Mouse (Mus musculus): ENCODE measurements around the gene Ikzf3.

The Ikzf3 gene

DNA sequence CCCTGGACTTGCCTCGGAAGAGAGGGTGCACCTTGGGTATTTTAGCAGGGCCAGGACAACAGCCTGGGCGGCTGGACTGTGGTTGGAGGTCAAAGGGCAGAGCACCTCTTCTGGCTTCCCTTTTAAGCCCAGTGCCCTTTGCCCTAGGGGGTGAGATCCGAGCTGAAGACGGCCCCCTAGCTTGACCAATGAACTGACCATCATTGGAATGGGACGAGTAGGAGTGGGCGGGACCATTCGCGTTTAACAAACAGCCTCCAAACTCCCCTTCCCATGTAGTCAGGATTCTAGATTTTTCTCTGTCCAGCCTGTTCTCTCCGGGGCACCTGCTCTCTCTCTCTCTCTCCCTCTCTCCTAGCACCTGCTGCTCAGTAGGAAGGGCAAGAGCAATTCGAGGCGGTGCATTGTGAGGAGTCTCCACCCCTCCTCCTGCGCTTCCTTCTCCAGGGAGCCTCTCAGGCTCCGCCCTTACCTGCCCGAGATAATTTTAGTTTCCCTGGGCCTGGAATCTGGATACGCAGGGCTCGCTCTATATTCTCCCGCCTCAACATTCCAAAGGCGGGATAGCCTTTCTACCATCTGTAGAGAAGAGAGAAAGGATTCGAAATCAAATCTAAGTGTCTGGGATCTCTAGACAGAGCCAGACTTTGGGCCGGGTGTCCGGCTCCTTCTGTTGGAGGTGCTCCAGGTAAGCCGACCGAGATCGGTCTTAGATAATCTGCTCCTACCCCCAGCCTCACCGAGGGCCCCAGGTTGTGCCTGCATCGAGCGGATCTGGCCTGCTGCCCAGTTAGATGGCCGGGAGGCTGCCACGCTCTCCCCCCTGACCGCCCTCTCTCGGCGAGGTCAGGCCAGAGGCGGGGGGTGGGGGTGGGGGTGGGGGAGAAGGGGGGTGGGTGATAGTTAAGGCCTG, 99.0 kb downstream of the Ikzf3 start:
- peak; percentile 62 for DNase-seq (ENCODE audit: extremely low spot score)

DNA sequence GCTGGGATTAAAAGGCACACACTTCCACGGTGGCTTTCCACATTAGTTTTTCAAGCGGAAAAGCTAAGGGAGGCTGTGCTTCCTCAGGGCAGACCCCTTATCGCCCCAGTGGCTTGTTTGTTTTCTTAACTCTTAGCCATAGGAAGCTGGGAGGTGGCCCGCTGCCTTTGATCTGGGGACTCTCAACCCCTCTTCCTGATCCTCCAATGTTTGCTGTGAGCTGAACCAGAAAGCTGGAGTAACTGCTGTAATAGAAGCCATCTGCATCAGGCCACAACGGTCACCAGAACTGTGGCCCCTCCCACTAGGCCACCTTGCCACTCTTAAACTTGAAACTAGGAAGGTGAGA, 99.6 kb downstream of the Ikzf3 start, which contains the start of gene Grb7:
Gene Grb7 (plus strand): TSS at position 182 of the 349 bp plus-strand sequence.
- peak; percentile 59 for DNase-seq (ENCODE audit: extremely low spot score)

DNA sequence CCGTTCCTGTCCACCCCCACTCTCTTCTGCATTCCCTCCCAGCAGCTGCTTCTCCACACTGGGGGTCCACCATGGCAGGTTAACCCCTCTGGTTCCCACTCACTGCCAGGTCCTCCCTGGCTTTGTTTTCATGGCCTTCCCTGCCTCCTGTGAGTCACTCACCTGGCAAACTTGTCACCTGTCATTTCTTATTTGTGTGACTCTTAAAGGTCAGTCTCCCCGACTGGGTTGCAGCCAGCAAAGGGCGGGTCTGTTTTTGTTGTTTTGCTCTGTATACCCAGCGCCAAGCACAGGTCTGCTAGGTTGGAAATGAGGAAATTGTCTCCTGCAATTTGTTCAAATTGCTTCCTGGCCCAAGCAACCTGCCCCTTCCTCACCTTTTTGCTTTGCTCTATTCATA, 100.2 kb downstream of the Ikzf3 start:
- DNase-seq (ENCODE audit: extremely low spot score), result no peak

DNA sequence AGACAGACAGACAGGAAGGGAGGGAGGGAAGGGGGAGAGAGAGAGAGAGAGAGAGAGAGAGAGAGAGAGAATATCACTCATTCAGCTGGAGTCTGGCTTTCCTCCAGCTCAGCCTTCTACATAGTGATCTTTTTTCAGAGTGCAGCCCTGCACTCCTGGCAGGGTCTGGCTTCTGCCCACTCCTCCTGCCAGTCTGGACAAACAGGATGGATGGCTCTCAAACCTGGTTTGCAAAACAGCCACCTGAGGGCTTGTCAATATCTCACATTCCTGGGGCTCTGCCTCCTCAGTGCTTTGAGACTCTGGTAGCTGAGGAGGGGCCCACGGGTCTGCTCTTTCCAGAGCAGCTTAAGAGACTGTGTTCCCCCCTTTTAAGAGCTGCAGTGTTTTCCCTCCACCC, 100.6 kb downstream of the Ikzf3 start:
- DNase-seq (ENCODE audit: extremely low spot score), result no peak

DNA sequence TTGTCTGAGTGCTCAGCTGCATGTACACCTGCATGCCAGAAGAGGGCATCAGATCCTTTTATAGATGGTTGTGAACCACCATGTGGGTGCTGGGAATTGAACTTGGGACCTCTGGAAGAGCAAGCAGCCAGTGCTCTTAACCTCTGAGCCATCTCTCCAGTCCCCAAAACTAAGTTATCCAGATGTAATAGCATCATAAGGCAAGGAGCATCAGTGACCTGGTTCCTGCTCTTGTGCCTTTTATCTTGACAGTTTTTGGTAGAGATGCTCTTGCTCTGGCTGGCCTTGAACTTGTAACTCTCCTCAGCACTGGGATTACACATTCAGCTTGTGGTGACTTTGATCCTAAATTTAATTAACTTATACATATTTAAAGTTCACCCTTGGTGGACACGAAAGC, 102.1 kb downstream of the Ikzf3 start:
- no peak for DNase-seq (ENCODE audit: extremely low spot score)

DNA sequence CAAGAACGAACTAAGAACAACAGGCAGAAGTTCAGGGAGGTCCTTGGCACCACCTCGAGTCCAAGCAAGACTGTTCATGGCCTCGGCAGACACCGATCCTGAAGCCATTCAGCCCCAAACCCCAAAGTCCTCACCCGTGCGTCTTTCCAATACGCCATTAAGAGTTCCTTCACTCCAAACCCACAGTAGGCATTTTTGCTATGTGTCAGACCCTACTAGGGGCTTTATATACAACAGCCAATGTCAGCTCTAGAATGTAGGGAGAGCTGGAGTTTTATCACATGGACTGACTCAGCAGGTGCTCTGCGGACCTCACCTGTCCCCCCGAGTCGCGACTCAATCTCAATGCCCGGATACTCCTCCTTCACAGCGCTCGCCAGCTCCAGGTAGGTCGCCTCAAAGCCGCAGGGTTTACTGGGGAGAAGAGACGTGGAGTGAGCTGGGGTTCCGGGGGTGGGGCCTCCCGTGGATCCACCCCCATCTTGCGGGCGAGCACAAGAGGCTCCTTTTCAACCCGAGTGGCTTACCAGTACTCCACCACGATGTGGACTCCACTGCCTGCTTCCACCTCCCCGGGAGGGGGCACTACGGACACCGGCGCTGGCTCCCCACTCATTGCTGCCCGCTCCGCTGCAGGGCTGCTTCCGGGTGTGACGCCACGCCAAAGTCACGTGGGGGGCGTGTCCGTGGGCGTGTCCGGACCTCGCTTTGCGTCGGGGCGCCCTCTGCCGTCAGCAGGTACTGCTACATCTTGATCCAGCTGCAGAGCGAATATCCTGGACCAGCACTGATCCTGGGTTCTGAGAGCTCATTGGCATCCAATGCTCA, 107.3 kb downstream of the Ikzf3 start, which contains the start of gene Mien1:
Gene Mien1 (minus strand): TSS at position 661 of the 828 bp plus-strand sequence.
- DNase-seq (ENCODE audit: extremely low spot score), result peak; percentile 95

DNA sequence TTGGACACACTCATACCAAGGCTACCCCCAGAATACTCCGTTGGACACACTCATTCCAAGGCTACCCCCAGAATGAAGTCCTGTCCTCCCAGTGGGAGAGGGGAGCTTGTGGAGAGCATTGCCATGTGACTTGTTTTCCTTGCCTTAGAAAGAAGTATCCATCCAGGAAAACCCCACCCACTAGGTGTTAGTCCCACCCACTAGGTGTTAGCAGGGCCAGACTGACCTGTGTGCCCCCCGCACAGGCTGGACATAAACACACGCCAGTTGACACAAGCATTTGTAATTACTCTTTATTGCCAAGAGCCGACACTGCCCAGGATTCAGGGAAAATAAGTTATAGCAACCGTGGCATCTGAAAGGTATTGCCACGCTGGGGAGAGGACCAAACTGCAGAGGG, 108.4 kb downstream of the Ikzf3 start:
- DNase-seq (ENCODE audit: extremely low spot score), result no peak

DNA sequence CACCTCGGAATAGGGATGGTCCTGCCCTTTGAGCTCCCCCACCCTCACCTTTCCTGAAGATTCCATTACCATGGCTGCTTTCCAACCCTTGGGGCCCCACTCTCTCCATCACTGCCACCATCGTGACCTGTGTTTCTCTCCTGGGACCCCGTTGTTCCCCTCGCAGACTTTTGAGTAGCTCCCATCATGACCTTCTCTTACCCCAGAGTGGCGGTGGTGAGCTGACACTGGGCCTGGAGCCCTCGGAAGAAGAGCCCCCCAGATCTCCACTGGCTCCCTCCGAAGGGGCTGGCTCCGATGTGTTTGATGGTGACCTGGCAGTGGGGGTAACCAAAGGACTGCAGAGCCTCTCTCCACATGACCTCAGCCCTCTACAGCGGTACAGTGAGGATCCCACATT, 110.1 kb downstream of the Ikzf3 start:
- DNase-seq (ENCODE audit: extremely low spot score), result no peak

DNA sequence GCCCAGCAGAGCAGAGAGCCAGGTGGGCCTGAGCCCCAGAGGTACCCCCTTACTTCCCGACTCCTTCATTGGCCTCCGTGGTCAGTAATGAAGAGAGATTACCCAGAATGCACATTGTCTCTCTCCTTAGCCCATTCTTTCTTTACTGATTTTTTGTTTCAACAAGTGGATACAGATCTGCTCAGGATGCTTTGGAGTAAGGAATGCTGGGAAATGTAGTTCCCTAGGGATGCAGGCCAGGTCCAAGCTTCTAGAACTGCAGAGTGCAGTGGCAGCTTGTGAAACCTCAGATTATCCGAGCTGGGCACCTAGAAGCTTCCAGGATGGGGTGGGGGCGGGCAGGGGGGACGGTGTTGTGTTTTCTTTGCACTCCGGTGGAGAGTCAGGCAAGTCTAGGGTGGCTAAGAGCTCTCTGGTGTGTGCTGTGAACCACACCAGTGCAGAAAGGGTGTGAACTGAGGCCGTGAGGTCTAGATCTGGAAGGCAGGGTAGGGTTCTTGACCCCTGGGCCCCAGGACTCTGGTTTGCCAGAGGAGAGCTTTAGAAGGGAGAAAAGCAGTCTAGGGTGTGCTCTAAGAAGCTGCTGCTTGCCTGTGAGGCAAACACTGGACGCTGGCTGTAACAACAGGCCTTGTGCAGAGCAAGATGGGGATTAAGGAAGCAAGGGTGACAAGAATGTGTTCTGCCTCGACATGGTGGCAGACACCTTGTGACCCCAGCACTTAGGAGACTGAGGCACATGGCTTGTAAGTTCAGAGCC, 113.9 kb downstream of the Ikzf3 start:
- DNase-seq (ENCODE audit: extremely low spot score), result no peak

DNA sequence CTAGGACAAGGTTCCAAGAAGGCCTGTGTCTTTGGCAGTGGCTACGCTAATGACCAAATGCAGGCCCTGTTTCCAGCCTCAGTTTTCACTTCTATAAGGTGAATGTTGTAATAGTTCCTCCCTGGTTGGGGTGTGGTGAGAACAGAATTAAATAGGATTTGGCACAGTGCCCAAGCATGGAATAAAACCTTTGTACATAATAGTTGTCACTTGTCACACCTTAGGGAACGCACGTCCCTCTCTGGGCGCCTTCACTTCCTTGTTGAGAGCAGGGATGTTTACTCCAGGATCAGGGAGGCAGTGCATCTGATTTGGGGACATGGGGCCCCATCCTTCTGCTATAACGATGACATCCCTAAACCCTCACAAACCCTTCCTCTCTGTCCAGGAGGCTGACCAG, 117.4 kb downstream of the Ikzf3 start:
- DNase-seq (ENCODE audit: extremely low spot score), result no peak

DNA sequence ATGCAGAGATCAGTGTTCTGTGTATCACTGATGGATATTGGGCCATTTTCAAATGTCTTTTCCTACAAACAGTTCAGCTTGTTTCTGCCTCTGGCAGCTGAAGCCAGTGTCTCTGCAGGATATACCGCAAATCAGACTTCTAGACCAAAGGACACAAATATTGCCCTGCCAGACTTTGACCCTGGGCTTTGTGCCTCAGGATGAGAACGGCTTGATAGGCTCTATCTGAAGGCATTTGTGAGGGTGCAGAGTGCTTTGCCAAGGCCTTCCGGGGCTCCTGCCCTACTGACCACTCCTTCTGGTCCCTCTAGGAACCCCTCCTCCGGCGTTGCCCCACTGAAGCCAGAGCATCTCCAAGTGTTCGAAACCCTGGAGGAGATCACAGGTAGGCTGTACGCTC, 119.2 kb downstream of the Ikzf3 start:
- no peak for DNase-seq (ENCODE audit: extremely low spot score)

DNA sequence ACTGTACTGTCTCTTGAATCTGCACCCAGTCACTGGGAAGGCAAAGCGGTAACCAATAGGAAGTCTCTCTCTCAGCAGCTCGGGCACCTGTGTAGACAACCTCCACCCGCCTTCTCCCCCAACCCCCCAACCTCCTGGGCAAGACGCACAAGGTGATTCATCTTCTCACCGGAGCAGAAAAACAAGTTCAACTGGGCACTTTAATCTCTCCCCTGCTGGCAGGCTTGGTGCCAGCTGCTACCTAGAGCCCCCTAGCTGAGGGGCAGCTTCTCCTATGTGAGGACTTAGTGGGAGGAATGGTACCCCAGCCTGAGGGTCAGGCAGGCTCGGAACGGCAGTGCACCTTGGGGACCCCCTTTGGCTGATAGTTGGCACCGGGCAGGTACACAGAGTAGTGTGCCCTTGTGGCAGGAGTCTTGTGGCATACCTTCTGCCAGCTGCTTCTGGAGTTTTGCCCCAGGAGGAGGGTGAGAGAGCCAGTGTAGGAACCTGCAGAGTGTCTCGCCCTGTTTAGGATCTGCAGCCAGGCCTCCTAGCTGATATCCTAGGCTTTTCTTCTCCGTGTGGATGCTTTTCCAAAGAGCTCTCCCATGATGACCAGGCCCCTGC, 126.8 kb downstream of the Ikzf3 start:
- no peak for DNase-seq (ENCODE audit: extremely low spot score)

DNA sequence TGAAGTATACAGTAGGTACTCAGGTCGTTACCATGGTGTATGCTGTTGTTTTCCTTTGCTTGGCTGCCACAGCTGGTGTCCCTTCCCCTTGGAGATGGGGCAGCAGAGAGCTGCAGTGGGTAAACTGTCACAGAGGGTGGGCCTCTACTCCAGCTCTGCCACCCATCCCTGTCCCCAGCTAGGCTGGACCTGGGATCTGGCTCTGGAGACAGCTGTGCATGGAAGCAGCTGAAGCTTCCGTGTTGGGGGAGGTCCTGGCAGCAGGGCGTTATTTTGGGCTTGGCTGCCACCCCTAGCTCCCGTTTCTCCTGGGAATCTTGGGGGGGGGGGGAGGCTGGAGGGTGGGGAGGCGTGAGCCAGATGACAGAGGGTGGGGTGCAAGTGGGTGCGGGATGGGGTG, 127.6 kb downstream of the Ikzf3 start:
- DNase-seq (ENCODE audit: extremely low spot score), result no peak

DNA sequence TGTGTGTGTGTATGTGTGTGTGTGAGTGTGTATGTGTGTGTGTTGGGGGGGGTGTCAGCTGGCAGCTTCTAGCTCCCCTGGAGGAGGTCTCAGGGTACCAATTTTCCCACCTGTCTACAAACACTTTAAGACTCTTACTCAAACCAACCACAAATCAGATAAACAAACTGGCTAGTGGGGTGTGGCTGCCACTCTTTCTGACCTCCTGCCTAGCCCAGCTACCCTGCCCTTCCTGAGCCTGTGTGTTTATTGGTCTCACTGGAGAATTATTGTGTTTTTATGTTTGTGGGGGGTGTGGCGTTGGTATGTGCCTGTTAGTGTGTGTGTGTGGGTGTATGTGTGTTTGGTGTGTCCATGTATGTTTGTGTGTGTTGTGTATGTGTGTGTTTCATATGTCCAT, 128.8 kb downstream of the Ikzf3 start:
- no peak for DNase-seq (ENCODE audit: extremely low spot score)
